Mouse (Mus musculus): ENCODE measurements around the gene Lyrm9. TPM values are rescaled to one million over a fixed set of nuclear protein-coding genes. Genes with fewer than 3 reads are reported as not detected.

Gene Lyrm9
- 7.6 TPM for polyA plus RNA-seq (2015; fragmentation: Illumina TruSeq; extraction: RNeasy Lipid Tissue Mini Kit (QIAGEN cat#74804); ENCODE audit: insufficient read depth, low replicate concordance)

GRCm38 (mm10) chr11:78826442-78827013 is at the start of gene Lyrm9:
Lyrm9 (plus strand) TSS chr11:78826584.

Other genes with a start within 250 kb of the Lyrm9 start
- 34.4 TPM for gene Nlk, start 129.2 kb upstream of the Lyrm9 start, polyA plus RNA-seq (2015; fragmentation: Illumina TruSeq; extraction: RNeasy Lipid Tissue Mini Kit (QIAGEN cat#74804); ENCODE audit: insufficient read depth, low replicate concordance)
- 15.7 TPM for gene Ccnq, start 74.9 kb upstream of the Lyrm9 start, polyA plus RNA-seq (2015; fragmentation: Illumina TruSeq; extraction: RNeasy Lipid Tissue Mini Kit (QIAGEN cat#74804); ENCODE audit: insufficient read depth, low replicate concordance)
- 0.72 TPM for gene Nos2, start 94.2 kb downstream of the Lyrm9 start, polyA plus RNA-seq (2015; fragmentation: Illumina TruSeq; extraction: RNeasy Lipid Tissue Mini Kit (QIAGEN cat#74804); ENCODE audit: insufficient read depth, low replicate concordance)
- 146 TPM for gene Lgals9, start 158.4 kb downstream of the Lyrm9 start, polyA plus RNA-seq (2015; fragmentation: Illumina TruSeq; extraction: RNeasy Lipid Tissue Mini Kit (QIAGEN cat#74804); ENCODE audit: insufficient read depth, low replicate concordance)